Mouse (Mus musculus) ES-E14 (cell line): ENCODE measurements around the gene Pcyt2. TPM values are rescaled to one million over a fixed set of nuclear protein-coding genes. Genes with fewer than 3 reads are reported as not detected.
A peak's percentile ranks its signal among the peaks of the same experiment; 100 is the strongest.

ENCODE experiments used
- DNase-seq: peaks from one replicate; pipeline ENCODE4 v3.0.0-alpha.2; 2013; ENCODE audit warnings: low read depth, low spot score
- H3K27ac ChIP-seq: 2 replicates; pipeline ENCODE4 v1.5.1; 2012; ENCODE audit warnings: low read depth, mild to moderate bottlenecking, low read length, moderate library complexity, mixed read lengths; ENCODE audit not compliant: poor library complexity, insufficient read depth, severe bottlenecking
- H3K36me3 ChIP-seq: 2 replicates; pipeline ENCODE4 v1.6.1; 2012; ENCODE audit warnings: mild to moderate bottlenecking, low read length, moderate library complexity, mixed read lengths; ENCODE audit not compliant: control insufficient read depth, poor library complexity, insufficient read depth, severe bottlenecking
- H3K4me1 ChIP-seq, 2 experiments: fragments of 150-350 bp in 1 of 2; sonication (generic) in 1 of 2; 2 replicates each; pipeline ENCODE4 v1.6.1; 2012; ENCODE audit warnings: low read length in 2 of 2, mild to moderate bottlenecking in 1 of 2, mixed read lengths in 1 of 2; ENCODE audit not compliant: control insufficient read depth in 2 of 2, insufficient read depth in 2 of 2, poor library complexity in 1 of 2
- H3K4me3 ChIP-seq, 2 experiments: fragments of 150-350 bp in 1 of 2; sonication (generic) in 1 of 2; 2 replicates each; pipeline ENCODE4 v1.5.1; 2012; ENCODE audit warnings: low read length in 2 of 2, low read depth in 1 of 2, mild to moderate bottlenecking in 1 of 2, mixed read lengths in 1 of 2; ENCODE audit not compliant: insufficient read depth in 1 of 2, poor library complexity in 1 of 2, severe bottlenecking in 1 of 2
- H3K9ac ChIP-seq: 2 replicates; pipeline ENCODE4 v1.6.1; 2012; ENCODE audit warnings: low read depth, mild to moderate bottlenecking, low read length, mixed read lengths; ENCODE audit not compliant: poor library complexity, insufficient read depth, severe bottlenecking
- H3K9me3 ChIP-seq: fragments of 150-350 bp; sonication (generic); 2 replicates; pipeline ENCODE4 v1.6.1; 2012; ENCODE audit warnings: low read depth, mild to moderate bottlenecking, low read length; ENCODE audit not compliant: control insufficient read depth, insufficient read depth
- CHD2 ChIP-seq: IDR thresholded peaks from 2 replicates; pipeline ENCODE4 v1.6.1; 2014; ENCODE audit warnings: mild to moderate bottlenecking, low read depth, low read length, inconsistent platforms
- HCFC1 ChIP-seq: IDR thresholded peaks from 2 replicates; pipeline ENCODE4 v1.6.1; 2012; ENCODE audit warnings: low read length, inconsistent platforms, borderline replicate concordance; ENCODE audit not compliant: insufficient read depth
- MAFK ChIP-seq: IDR thresholded peaks from 2 replicates; pipeline ENCODE4 v1.6.1; 2014; ENCODE audit warnings: mild to moderate bottlenecking, low read depth, low read length, inconsistent platforms; ENCODE audit not compliant: insufficient read depth
- ZC3H11A ChIP-seq: IDR thresholded peaks from 2 replicates; pipeline ENCODE4 v1.6.1; 2012; ENCODE audit warnings: low read depth, mild to moderate bottlenecking, inconsistent platforms, low read length, borderline replicate concordance
- ZNF384 ChIP-seq: IDR thresholded peaks from 2 replicates; pipeline ENCODE4 v1.6.1; 2012; ENCODE audit warnings: low read depth, low read length, inconsistent platforms
- in situ Hi-C, 2 experiments: fragments of 600-800 bp; cut with MboI; formaldehyde crosslinking; loops; one replicate each; pipeline ENCODE4 v1.15.1; 2025; ENCODE audit warnings: low sequenced_read_pairs in 2 of 2, inconsistent platforms in 1 of 2; ENCODE audit not compliant: unreplicated experiment in 2 of 2
- total RNA-seq: library from RNA; depleted of rRNA; stranded (reverse); fragments of 300-350 nt; gene quantifications from 2 replicates; pipeline ENCODE4 v1.2.3, GENCODE M21; 2012

Pcyt2 gene
- total RNA-seq, 1 experiment: 88.6 TPM

GRCm38 (mm10) chr11:120658876-120659410 lies 41.2 kb upstream of the Pcyt2 start:
- H3K9ac ChIP-seq: peak overlapping the region; percentile 79; the same call in 1 of the 2 replicates
- in situ Hi-C loops: no loop called here
- peaks cover 9 to 21% of the 10 kb centered on the region in 2 experiments for H3K4me1 ChIP-seq
- H3K4me3 ChIP-seq: peak overlapping the region; percentile 84 to 86
- TF ChIP-seq MAFK: no peak
- TF ChIP-seq ZC3H11A: peak; percentile 28
- no peaks in the 10 kb centered on the region for H3K9me3 ChIP-seq
- peaks cover under 1% of the 10 kb centered on the region for H3K36me3 ChIP-seq
- no peak overlapping the region for H3K27ac ChIP-seq
- peak; percentile 82 for DNase-seq

- TF ChIP-seq CHD2 (no peak), MAFK (no peak), ZC3H11A (no peak), HCFC1 (no peak)
- in situ Hi-C loops: no loop called here
- no peak overlapping the region for H3K9ac ChIP-seq
- no peak for DNase-seq
- no peaks in the 10 kb centered on the region for H3K9me3 ChIP-seq
- no peak overlapping the region for H3K4me3 ChIP-seq
- peaks cover 2% of the 10 kb centered on the region for H3K36me3 ChIP-seq
- H3K4me1 ChIP-seq: peaks cover 8 to 17% of the 10 kb centered on the region in 2 experiments; a peak in 3 of 4 replicates
- no peak overlapping the region for H3K27ac ChIP-seq
Observed at GRCm38 (mm10) chr11:120657301-120657700, 39.6 kb upstream of the Pcyt2 start.

DNA sequence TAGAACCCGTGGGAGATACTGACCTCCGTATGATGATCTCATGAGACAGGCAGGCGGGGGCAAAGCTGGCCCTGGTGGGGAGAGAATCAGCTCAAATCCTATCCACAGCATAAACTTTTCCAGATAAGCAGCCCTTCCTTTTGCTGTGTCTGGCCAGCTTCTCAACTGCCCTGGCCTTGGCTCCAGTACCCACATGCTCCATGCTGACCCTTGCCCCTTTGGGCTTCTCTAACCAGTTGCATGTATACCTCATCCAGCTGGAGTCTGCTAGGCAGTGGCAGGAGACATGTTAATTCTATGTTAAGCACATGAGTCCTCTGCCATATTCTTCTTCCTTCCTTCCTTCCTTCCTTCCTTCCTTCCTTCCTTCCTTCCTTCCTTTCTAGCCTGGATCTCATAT lies 37.0 kb upstream of the Pcyt2 start:
- no peak for DNase-seq
- in situ Hi-C loops: no loop called here
- no peak for TF ChIP-seq CHD2
- H3K36me3 ChIP-seq: peaks cover 2% of the 10 kb centered on the region
- peaks cover 0 to 13% of the 10 kb centered on the region in 2 experiments; a peak in 1 of 4 replicates for H3K4me1 ChIP-seq
- H3K9ac ChIP-seq: no peak overlapping the region
- H3K9me3 ChIP-seq: no peaks in the 10 kb centered on the region
- H3K27ac ChIP-seq: no peak overlapping the region
- H3K4me3 ChIP-seq: no peak overlapping the region

DNA sequence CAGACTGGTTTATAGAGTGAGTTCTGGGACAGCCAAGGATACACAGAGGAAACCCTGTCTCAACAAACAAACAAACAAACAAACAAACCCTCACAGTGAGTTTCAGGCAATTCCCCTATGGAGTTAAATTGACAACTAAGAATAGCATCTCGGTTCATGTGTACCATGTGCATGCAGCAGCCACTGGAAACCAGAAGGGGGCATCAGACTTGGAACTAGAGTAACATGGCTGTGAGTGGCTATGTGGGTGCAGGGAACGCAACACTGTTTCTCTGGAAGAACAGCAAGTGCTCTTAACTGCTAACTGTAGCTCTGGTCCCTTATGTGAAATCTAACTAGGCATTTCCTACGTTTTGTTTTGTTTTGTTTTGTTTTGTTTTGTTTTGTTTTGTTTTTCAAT lies 34.1 kb upstream of the Pcyt2 start:
- H3K4me1 ChIP-seq: peaks cover 0 to 18% of the 10 kb centered on the region in 2 experiments; a peak in 1 of 4 replicates
- TF ChIP-seq ZNF384: no peak
- no peak for TF ChIP-seq HCFC1
- no peak for TF ChIP-seq ZC3H11A
- no peak for TF ChIP-seq MAFK
- no peak for TF ChIP-seq CHD2
- no peak overlapping the region for H3K4me3 ChIP-seq
- no peak for DNase-seq
- H3K36me3 ChIP-seq: peaks cover 2% of the 10 kb centered on the region
- no peaks in the 10 kb centered on the region for H3K9me3 ChIP-seq
- in situ Hi-C loops: no loop called here
- H3K27ac ChIP-seq: no peak overlapping the region; the same call in 1 of the 2 replicates
- no peak overlapping the region for H3K9ac ChIP-seq

DNA sequence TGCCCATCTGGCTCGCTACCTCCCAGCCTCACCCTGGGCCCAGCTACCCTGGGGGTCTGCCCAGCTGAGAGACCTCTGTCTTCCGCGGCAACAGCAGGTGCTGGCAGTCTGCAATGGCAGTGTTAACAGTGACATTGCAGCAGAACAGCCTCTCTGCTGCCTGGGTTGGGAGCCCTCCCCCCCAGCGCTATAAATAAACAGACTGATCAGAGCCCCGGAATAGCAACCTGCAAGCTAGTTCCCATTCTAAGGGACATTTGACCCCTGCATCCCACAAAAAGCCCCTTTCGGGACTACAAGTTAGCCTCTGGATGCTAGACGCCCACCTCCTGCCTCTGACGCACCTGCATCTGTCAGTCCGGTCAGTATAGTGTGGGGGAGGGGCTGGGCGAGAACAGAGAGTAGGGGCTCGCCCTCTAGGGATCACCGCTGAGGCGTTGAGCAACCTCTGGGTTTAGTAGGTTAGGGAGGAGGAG lies 30.3 kb upstream of the Pcyt2 start, which contains the start of gene Myadml2:
TSS of gene Myadml2 (minus strand) at position 158 of the 476 bp plus-strand sequence.
- in situ Hi-C loops: no loop called here
- no peaks in the 10 kb centered on the region for H3K36me3 ChIP-seq
- H3K27ac ChIP-seq: no peak within 1 kb of the TSS
- TF ChIP-seq MAFK: no peak
- no peak for TF ChIP-seq ZNF384
- TF ChIP-seq ZC3H11A: no peak
- H3K4me3 ChIP-seq: peak within 1 kb of the TSS; percentile 51
- H3K9ac ChIP-seq: 0 out of 2 replicates have a peak within 1 kb of the TSS, but pooled peaks have one; percentile 35
- no peak for DNase-seq
- H3K4me1 ChIP-seq: peaks cover 0 to 10% of the 10 kb centered on the region in 2 experiments; a peak in 1 of 4 replicates
- H3K9me3 ChIP-seq: no peaks in the 10 kb centered on the region
